Mouse (Mus musculus) forebrain, embryonic 11.5 days (tissue): Measurements from ENCODE around the gene Sorcs1. TPM values are rescaled to one million over a fixed set of nuclear protein-coding genes. Genes with fewer than 3 reads are reported as not detected.
A peak's percentile ranks its signal among the peaks of the same experiment; 100 is the strongest.

Source experiments
- ATAC-seq: fragments of 200-750 bp; cut with Nextera tagmentation; replicated peaks from 2 replicates; pipeline ENCODE4 v1.8.0; 2017; ENCODE audit warnings: moderate TSS enrichment; ENCODE audit not compliant: low FRiP score
- DNase-seq: peaks from one replicate; pipeline ENCODE4 v3.0.0-alpha.2; 2017; ENCODE audit warnings: low spot score
- H3K27ac ChIP-seq: fragments of 300-500 bp; sonication (generic); 2 replicates; pipeline ENCODE4 v1.5.1; 2014; ENCODE audit warnings: low read depth, low read length
- H3K27me3 ChIP-seq: fragments of 300-500 bp; sonication (generic); 2 replicates; pipeline ENCODE4 v1.6.1; 2014; ENCODE audit warnings: mild to moderate bottlenecking, low read length, mixed read lengths; ENCODE audit not compliant: control insufficient read depth, insufficient read depth
- H3K36me3 ChIP-seq: fragments of 300-500 bp; sonication (generic); 2 replicates; pipeline ENCODE4 v1.6.1; 2014; ENCODE audit warnings: mild to moderate bottlenecking, low read length, moderate library complexity, mixed read lengths; ENCODE audit not compliant: control insufficient read depth, insufficient read depth
- H3K4me1 ChIP-seq: fragments of 300-500 bp; sonication (generic); replicated peaks from 2 replicates; pipeline ENCODE4 v1.6.1; 2014; ENCODE audit warnings: low read length, mixed read lengths; ENCODE audit not compliant: control insufficient read depth, insufficient read depth
- H3K4me2 ChIP-seq: fragments of 300-500 bp; sonication (generic); 2 replicates; pipeline ENCODE4 v1.6.1; 2014; ENCODE audit warnings: low read depth, mild to moderate bottlenecking, low read length, moderate library complexity, mixed read lengths; ENCODE audit not compliant: severe bottlenecking
- H3K4me3 ChIP-seq: fragments of 300-500 bp; sonication (generic); 2 replicates; pipeline ENCODE4 v1.5.1; 2014; ENCODE audit warnings: low read depth, low read length
- H3K9ac ChIP-seq: fragments of 300-500 bp; sonication (generic); 2 replicates; pipeline ENCODE4 v1.6.1; 2014; ENCODE audit warnings: low read length
- H3K9me3 ChIP-seq: fragments of 300-500 bp; sonication (generic); 2 replicates; pipeline ENCODE4 v1.6.1; 2016; ENCODE audit warnings: low read length, mixed read lengths; ENCODE audit not compliant: control insufficient read depth
- WGBS: fragments of 180-500 bp; shearing (Covaris S2); extraction: QIAGEN DNeasy Blood & Tissue Kit; methylation state at CpG from one replicate; pipeline ENCODE4 v1.1.7; 2014; 5-methylcytosine and 5-hydroxymethylcytosine counted together
- polyA plus RNA-seq: library from polyadenylated mRNA; unstranded; fragments of >200 nt; fragmentation: Nextera tagmentation; extraction: Ambion mirVana; gene quantifications from 2 replicates; pipeline ENCODE4 v1.2.1, GENCODE M21; 2014

Gene Sorcs1
- polyA plus RNA-seq, 1 experiment from 2014 or later = 5.1 TPM

- peak overlapping the region; percentile 31; the same call in 1 of the 2 replicates for H3K4me2 ChIP-seq
- peaks cover 4% of the 10 kb centered on the region; the same call in 1 of the 2 replicates for H3K4me1 ChIP-seq
- no peaks in the 10 kb centered on the region for H3K9me3 ChIP-seq
- ATAC-seq (peak; percentile 51), DNase-seq (no peak)
- no peaks in the 10 kb centered on the region for H3K36me3 ChIP-seq
- H3K27ac ChIP-seq = no peak overlapping the region; the same call in 1 of the 2 replicates
- H3K9ac ChIP-seq = no peak overlapping the region
- no peaks in the 10 kb centered on the region for H3K27me3 ChIP-seq
- WGBS = 6% methylated on average over 3 of the region's 3 CpGs
- H3K4me3 ChIP-seq = no peak overlapping the region
Measured at GRCm38 (mm10) chr19:50439464-50439881, 239.0 kb downstream of the Sorcs1 start.

GRCm38 (mm10) chr19:50422928-50423327, 255.5 kb downstream of the Sorcs1 start:
- DNase-seq (no peak), ATAC-seq (no peak)
- no peaks in the 10 kb centered on the region for H3K9me3 ChIP-seq
- no peaks in the 10 kb centered on the region for H3K36me3 ChIP-seq
- no peak overlapping the region for H3K4me2 ChIP-seq
- H3K4me3 ChIP-seq = no peak overlapping the region
- H3K27ac ChIP-seq = no peak overlapping the region
- H3K4me1 ChIP-seq = no peaks in the 10 kb centered on the region
- WGBS = 66% methylated on average over 1 of the region's 1 CpGs
- no peaks in the 10 kb centered on the region for H3K27me3 ChIP-seq
- no peak overlapping the region for H3K9ac ChIP-seq

GRCm38 (mm10) chr19:50418962-50419720, 259.3 kb downstream of the Sorcs1 start:
- Histone ChIP-seq H3K4me3 (no peak overlapping the region), H3K4me2 (no peak overlapping the region), H3K4me1 (no peaks in the 10 kb centered on the region), H3K27ac (no peak overlapping the region), H3K27me3 (no peaks in the 10 kb centered on the region), H3K9ac (no peak overlapping the region), H3K36me3 (no peaks in the 10 kb centered on the region), H3K9me3 (no peaks in the 10 kb centered on the region)
- WGBS = 53% methylated on average over 14 of the region's 14 CpGs
- DNase-seq (no peak), ATAC-seq (no peak)

GRCm38 (mm10) chr19:50410561-50410960, 267.9 kb downstream of the Sorcs1 start:
- Histone ChIP-seq H3K4me2 (no peak overlapping the region), H3K4me3 (no peak overlapping the region), H3K4me1 (no peaks in the 10 kb centered on the region), H3K36me3 (no peaks in the 10 kb centered on the region), H3K27me3 (no peaks in the 10 kb centered on the region), H3K9me3 (no peaks in the 10 kb centered on the region), H3K9ac (no peak overlapping the region), H3K27ac (no peak overlapping the region)
- 64% methylated on average over 3 of the region's 3 CpGs for WGBS
- ATAC-seq (no peak), DNase-seq (no peak)

- 86% methylated on average over 2 of the region's 2 CpGs for WGBS
- DNase-seq (no peak), ATAC-seq (no peak)
- Histone ChIP-seq H3K9ac (no peak overlapping the region), H3K4me3 (no peak overlapping the region), H3K27me3 (no peaks in the 10 kb centered on the region), H3K36me3 (no peaks in the 10 kb centered on the region), H3K4me2 (no peak overlapping the region), H3K4me1 (no peaks in the 10 kb centered on the region), H3K27ac (no peak overlapping the region), H3K9me3 (no peaks in the 10 kb centered on the region)
Measured at GRCm38 (mm10) chr19:50398341-50398740, 280.1 kb downstream of the Sorcs1 start.

GRCm38 (mm10) chr19:50395731-50396130, 282.7 kb downstream of the Sorcs1 start:
- H3K27me3 ChIP-seq = no peaks in the 10 kb centered on the region
- no peaks in the 10 kb centered on the region for H3K9me3 ChIP-seq
- H3K27ac ChIP-seq = no peak overlapping the region
- H3K4me3 ChIP-seq = no peak overlapping the region
- DNase-seq (no peak), ATAC-seq (no peak)
- H3K4me2 ChIP-seq = no peak overlapping the region
- 92% methylated on average over 6 of the region's 6 CpGs for WGBS
- no peaks in the 10 kb centered on the region for H3K4me1 ChIP-seq
- no peak overlapping the region for H3K9ac ChIP-seq
- H3K36me3 ChIP-seq = no peaks in the 10 kb centered on the region

GRCm38 (mm10) chr19:50394101-50394500, 284.3 kb downstream of the Sorcs1 start:
- ATAC-seq (no peak), DNase-seq (no peak)
- Histone ChIP-seq H3K27ac (no peak overlapping the region), H3K9ac (no peak overlapping the region), H3K36me3 (no peaks in the 10 kb centered on the region), H3K4me3 (no peak overlapping the region), H3K27me3 (no peaks in the 10 kb centered on the region), H3K9me3 (no peaks in the 10 kb centered on the region), H3K4me2 (no peak overlapping the region), H3K4me1 (no peaks in the 10 kb centered on the region)
- 82% methylated on average over 5 of the region's 5 CpGs for WGBS

- DNase-seq = no peak
- Histone ChIP-seq H3K27me3 (no peaks in the 10 kb centered on the region), H3K9me3 (peaks cover 3% of the 10 kb centered on the region), H3K27ac (no peak overlapping the region), H3K36me3 (no peaks in the 10 kb centered on the region), H3K4me3 (no peak overlapping the region), H3K4me1 (no peaks in the 10 kb centered on the region), H3K4me2 (no peak overlapping the region), H3K9ac (no peak overlapping the region)
- 87% methylated on average over 9 of the region's 9 CpGs for WGBS
- no peak for ATAC-seq
Measured at GRCm38 (mm10) chr19:50389925-50390552, 288.4 kb downstream of the Sorcs1 start.
